Mouse (Mus musculus) WW6 (cell line): ENCODE data around the gene Synrg.

Source experiments
- DNase-seq: peaks from one replicate; pipeline ENCODE4 v3.0.0-alpha.2; 2013; ENCODE audit warnings: low read depth, low spot score

The Synrg gene

GRCm38 (mm10) chr11:83981338-83981737, 17.1 kb downstream of the Synrg start:
- no peak for DNase-seq

DNA sequence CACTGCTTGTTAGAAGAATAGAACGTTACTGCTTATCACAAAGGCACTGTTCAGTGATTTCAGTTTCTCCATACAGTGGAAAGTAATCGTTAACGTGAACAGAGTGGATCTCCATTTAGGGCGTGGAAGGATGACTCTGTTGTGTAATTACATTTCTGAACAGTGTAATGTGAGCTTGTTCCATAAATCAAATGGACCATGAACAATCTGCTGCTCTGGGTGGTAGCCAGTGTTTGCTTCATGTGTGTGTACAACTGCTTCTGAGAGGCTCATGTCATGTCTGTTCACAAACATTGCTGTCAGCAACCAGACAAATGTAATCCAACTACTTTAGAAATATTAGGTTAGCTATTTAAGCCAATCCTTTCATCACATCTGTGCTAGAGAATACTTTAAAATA, 27.5 kb downstream of the Synrg start:
- no peak for DNase-seq

DNA sequence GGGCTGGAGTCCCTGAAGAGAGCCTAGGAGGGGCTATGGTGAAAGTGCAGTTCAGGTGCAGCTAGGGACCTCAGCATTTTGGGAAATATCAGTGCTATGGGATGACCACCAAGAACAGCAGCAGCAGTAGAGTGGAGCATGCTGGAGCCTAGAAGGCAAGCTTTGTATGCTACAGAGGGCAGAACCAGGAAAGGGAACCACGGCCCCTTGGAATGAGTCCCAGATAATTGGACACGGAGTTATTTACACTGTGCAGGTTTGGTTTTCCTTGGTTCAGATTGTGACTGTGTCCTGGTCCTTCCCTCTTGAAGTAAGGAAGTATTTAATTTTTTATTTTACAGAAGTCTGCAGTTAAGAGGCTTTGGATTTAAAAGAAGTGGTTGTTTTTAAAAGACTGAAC, 29.2 kb downstream of the Synrg start:
- DNase-seq: no peak

DNA sequence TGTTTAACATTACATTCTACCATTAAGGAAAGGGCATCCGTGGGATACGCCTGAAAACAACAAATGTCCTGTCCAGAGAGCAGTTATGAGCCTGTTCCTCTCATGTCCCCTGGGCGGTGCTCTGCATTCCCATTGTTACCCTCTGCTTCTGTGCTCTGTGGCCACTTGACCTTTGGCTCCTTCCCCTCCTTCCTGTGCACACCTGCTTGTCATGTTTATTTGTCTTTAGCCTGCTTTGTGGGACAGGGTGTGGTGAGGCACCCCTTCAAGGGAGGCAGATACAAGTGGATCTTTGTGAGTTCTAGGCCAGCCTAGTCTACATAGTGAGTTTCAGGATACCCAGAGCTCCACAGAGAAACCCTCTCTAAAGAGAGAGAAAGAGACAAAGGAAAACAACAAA, 30.3 kb downstream of the Synrg start:
- no peak for DNase-seq

GRCm38 (mm10) chr11:83995535-83995950, 31.3 kb downstream of the Synrg start:
- no peak for DNase-seq

GRCm38 (mm10) chr11:83997171-83997868, 33.1 kb downstream of the Synrg start:
- DNase-seq: no peak

DNA sequence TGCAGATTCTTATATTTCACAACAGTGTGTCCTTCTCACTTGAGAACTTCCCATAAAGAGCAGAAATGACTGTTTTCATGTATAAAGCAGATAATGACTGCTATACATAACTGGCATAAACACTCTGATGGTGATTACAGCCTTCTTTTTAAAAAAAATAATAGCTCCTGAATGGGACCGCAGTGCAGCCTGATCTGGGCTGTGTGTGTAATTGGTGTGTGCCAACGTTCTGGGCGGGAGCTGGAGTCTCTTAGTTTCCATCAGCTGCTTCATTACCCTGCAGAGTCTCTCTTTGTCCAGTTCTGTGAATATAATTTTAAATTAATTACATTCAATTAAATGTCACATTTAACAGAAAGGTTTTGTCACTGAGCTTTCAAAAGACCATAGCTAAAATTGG, 34.8 kb downstream of the Synrg start:
- DNase-seq: no peak

- DNase-seq: no peak
Measured at GRCm38 (mm10) chr11:83999411-83999915, 35.2 kb downstream of the Synrg start.

DNA sequence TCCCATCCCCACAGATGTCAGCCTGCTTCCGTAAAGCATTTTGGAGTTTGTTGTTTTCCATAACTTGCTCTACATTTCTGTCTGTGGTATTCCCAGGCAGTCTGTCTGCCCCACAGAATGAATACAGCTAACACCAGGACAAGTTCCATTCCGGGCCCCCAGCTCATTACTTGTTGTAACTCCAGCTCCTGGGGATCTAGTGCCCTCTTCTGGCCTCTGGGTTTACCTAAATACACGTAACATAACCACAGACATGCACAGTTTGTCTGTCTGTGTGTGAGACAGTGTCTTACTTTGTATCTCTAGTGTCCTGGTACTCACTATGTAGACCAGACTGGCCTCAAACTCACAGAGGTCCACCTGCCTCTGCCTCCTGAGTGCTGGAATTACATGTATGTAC, 37.0 kb downstream of the Synrg start:
- DNase-seq: no peak

DNA sequence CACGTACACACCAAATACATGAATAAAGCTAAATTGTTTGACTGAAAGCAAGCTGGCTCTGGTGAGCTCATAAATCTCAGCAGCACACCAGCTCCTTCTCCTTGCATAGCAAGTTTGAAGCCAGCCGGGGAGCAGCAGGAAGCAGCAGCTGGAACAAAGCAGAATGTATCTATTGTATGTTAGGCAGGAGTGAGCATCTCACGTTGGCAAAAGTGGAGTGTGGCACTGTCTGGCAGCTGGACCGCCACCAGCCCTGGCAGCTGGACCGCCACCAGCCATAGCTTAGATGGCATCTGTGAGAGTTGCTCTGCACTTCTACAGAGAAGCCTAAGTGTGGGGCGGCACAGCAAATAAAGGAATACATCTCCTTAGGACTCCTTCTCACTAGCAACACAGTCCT, 39.8 kb downstream of the Synrg start:
- DNase-seq: no peak

DNA sequence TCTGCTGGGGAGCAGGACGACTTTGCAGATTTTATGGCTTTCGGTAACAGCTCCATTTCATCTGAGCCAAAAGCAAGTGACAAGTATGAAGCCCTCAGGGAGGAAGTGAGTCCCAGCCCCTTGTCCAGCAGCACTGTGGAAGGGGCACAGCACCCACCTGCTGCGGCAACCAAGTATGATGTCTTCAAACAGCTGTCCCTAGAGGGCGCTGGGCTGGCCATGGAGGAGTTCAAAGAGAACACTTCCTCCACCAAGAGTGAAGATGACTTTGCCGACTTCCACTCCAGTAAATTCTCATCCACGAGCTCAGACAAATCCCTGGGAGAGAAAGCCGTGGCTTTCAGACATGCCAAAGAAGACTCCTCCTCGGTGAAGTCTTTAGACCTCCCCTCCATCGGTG, 44.8 kb downstream of the Synrg start:
- DNase-seq: no peak

DNA sequence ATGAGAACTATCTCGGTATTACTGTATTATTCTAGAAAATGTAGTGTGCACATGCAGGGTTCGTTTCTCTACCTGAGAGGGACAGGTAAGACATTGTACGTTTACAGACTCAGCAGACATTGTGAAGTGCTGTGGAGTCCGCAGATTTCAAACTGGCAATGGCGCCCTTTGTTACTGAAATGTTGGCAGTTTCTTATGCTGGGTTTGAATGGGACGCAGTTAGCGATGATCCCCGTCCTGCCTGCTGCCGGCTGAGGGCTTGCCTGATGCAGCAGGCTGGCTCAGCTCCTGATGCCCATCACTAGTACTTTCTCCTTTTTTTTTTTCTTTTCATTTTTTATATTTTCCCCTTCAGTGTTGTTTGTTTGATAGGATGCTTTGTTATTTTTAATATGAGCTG, 46.2 kb downstream of the Synrg start:
- no peak for DNase-seq

DNA sequence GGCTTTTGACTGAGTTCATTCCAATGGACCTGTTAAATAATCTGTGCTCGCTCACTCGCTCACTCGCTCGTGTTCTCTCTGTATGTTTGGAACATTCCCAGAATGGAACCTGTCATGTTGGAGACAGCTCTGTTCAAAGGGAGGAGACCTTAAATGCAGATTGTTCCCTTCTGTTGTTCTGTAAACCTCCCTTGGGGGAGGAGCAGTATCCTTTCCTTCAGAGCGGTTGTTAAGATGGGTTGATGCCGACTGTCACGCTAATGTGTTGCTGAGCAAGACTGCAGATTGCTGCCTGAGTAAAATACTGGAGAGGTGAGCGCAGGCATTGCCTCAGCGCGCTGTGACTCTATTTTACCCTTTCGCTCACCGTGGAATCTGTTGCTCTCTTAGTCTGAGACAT, 46.8 kb downstream of the Synrg start:
- no peak for DNase-seq

- DNase-seq: no peak
Measured at GRCm38 (mm10) chr11:84011576-84011975, 47.3 kb downstream of the Synrg start.

GRCm38 (mm10) chr11:84013105-84013504, 48.9 kb downstream of the Synrg start:
- DNase-seq: no peak

GRCm38 (mm10) chr11:84016147-84016809, 52.0 kb downstream of the Synrg start:
- DNase-seq: no peak

DNA sequence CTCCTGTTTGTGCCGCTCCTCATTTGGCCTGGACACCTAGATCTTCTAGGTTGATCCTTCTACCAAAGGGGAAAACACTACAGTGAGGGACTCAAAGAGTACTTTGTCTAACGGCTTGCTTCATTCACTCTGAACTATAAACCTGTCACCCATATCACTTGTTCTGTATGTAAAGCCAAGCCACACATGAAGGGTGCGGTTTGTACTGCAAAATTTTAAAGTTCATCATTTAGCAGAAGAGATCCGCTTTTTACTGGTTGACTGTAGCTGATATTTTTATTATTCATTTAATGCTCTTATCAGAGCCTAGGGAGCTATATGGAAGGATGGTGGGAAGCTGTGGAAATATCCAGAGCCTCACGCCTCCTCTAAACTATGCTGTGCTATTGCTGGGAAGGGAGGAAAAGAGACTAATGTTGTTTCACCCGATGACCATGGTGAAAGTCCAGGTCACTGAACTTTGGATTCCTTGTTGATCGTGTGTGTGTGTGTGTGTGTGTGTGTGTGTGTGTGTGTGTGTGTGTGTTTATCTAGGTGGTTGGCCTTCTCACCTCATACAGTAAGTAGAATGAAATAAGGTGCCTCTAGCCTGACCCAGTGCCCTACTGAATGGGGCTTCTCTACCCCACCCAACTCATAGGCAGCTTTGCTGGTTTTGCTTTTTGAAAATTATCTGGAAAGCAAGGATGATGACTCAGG, 52.7 kb downstream of the Synrg start:
- no peak for DNase-seq

DNA sequence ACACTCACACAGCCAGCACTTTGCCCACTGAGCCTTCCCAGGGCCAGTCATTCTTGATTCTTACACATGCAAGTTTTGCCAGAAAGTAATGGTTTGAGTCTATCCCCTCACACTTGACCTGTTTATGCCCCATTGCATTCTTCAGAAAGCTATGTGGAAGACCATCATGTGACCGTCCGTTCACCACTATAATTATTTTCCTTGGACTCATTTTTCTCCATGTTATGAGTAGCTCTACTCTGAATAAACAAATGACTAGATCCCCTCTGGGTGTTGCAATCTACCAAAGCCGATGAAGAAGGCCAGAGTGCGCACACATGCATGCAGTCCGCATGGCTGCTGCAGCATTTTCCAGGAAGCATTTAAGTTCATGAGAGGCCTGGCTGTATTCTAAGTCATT, 63.0 kb downstream of the Synrg start:
- DNase-seq: no peak

DNA sequence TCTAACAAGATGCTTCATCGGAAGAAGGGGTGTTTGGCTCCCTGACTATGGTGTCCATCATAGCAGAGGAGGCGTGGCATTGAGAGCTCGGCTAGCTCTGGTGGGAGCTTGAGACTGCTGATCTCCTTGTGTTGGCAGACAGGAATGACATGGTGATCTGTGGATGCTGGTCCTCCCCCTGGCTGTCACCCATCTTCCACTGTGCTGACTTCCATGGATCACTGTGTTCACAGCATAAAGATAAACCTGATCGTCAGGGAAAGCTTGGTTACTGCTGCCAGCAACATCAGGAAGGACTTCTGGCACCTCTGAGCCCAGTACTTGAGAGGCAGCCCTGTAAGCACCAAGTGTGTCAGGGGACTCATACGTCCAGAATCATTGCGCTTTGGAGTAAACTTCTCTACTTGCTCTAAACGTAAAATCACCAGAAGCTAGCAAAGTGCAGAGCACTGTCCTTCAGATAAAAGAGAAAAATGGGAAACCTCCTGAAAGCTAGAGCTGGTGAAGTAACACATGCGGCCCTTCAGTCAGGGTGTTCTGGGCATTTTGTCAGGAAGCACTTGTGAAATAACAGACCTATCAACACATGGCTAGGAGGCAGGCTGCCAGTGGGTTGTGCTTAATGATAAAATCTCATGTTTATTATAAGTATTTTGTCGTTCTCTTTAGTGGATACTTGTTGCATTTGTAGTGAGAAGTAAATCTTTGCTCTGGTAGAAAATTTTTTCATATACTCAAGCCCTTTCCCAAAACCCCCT, 64.2 kb downstream of the Synrg start:
- no peak for DNase-seq

DNA sequence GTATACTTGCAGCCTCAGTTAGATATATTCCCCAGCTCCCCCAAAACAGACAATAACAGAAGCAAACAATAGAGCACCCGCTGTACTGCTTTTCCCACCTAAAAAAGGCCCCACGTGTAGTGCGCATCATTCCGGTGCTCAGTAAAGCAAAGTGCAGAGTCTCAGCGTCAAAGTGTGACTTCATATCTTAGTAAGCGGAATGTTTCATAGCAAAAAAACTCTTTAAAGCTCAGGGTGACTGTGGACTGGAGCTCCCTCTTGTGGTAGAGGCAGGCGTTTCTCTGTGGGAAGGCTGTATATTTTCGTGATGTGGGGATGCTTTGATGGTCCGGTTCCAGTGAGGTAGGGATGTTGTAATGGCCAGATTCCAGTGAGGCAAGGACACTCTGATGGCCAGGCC, 67.7 kb downstream of the Synrg start:
- no peak for DNase-seq

DNA sequence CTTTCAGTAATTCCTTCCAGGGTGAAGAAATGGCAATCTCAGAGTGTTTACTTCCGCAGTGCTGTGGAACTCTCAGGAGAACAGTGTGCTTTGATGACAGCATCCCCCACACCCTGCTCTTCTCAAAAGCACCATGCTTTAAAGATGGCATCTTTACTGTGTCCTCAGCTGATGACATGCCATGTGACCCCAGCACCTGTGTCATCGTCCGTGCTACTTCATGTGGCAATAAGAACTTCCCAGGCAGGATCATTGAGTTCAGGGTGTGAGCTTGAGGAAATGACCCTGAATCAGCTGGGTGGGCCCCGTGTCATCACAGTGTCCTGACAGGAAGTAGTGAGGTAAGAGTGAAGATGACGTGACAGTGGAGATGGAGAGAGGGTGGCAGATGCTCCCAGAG, 68.3 kb downstream of the Synrg start:
- no peak for DNase-seq

GRCm38 (mm10) chr11:84033671-84034070, 69.4 kb downstream of the Synrg start:
- no peak for DNase-seq
